Mouse (Mus musculus): ENCODE measurements around the gene Icos.

Icos gene

GRCm38 (mm10) chr1:61039310-61039709 lies 61.6 kb downstream of the Icos start:
- in situ Hi-C loops (cut with MboI), result no loop called here

DNA sequence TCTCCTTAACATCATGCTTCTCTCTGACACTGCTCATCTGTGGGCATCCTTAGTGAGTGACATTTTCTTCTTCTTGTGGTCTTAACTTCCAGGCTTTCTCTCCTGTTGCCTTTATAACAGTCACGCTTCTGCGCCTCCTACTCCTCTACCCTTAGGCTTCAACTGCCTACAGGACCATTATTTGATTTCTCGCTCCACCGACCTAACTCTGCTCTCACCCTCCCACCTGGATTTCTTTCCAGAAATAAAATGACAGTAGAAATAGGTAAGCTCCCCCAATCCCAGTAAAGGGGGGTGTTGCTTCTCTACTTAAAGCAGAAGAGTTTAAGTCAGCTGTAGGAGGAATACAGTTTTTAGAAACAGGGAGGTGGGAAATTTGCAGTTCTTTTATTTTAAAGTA lies 62.7 kb downstream of the Icos start:
- in situ Hi-C loops (cut with MboI), result no loop called here

GRCm38 (mm10) chr1:61042842-61043241 lies 65.1 kb downstream of the Icos start:
- in situ Hi-C loops (cut with MboI), result no loop called here

DNA sequence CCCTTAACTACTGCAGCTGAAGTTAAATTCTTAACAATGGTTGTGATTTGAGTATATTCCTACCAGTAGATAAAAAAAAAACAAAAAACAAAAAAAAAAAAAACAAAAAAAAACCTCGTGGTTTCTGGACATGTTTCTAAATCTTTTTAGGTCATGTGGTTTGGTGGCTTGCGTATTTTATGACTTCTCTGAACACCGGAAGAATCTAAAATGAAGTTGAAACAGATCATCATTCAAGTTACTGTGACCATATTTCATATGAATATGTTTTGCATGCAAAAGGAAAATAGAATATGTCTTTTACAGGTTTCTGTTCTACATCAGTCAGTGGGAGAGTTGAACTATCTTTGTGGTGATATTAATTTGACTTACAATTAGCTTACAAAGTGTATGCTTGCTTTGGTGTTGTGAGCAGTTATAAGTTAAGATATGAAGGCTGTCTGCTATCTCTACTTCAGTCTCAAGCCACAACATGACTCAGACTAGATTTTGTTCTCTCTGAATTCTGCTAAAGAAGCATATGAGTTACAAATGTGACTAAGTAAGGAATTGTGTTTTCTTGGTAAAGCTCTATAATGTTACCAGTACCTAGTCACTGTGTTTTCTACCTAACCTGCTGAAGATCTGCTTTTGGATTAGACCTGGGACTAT lies 68.5 kb downstream of the Icos start:
- in situ Hi-C loops (cut with MboI), result no loop called here

DNA sequence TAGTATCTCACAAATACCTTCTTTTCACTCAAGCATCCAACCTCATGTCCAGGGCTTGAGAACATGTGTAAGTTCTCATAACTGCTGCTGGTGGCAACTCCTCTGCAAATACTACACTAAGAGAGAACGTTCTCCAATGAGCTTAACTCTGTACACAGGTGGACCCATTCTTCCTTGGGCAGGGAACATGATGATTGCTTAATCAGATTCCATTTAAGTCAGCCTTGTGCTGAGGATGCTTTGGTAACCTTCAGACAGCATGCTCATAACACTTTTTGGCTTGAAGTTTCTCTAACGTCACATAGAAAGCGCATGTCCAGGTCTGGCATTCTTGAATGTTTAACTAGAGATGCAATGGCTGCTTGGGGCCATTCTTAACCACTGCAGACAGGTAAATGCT lies 69.6 kb downstream of the Icos start:
- in situ Hi-C loops (cut with MboI), result no loop called here

Data from mature B cell (primary cell).